Mouse (Mus musculus) megakaryocyte, embryonic 14.5 days (primary cell): ENCODE results near the gene Usp4. TPM values are rescaled to one million over a fixed set of nuclear protein-coding genes. Genes with fewer than 3 reads are reported as not detected.

Experiments
- H3K27me3 ChIP-seq: replicated peaks from 2 replicates; pipeline ENCODE3; 2012; ENCODE audit warnings: inconsistent platforms
- H3K36me3 ChIP-seq: replicated peaks from 2 replicates; pipeline ENCODE3; 2012; ENCODE audit warnings: low read length, inconsistent platforms, mixed read lengths
- H3K4me1 ChIP-seq: 2 replicates; pipeline ENCODE4 v1.6.1; 2012; ENCODE audit warnings: inconsistent platforms
- H3K4me3 ChIP-seq: replicated peaks from 2 replicates; pipeline ENCODE3; 2012; ENCODE audit warnings: moderate library complexity, mild to moderate bottlenecking, inconsistent platforms
- H3K9me3 ChIP-seq: 2 replicates; pipeline ENCODE4 v1.6.1; 2012; ENCODE audit warnings: inconsistent platforms
- FLI1 ChIP-seq: IDR thresholded peaks from 2 replicates; pipeline ENCODE4 v1.6.1; 2012; ENCODE audit warnings: low read length, inconsistent platforms, mixed read lengths
- GATA1 ChIP-seq: IDR thresholded peaks from 3 replicates; pipeline ENCODE4 v1.6.1; 2012; ENCODE audit warnings: mixed read lengths, low read length, inconsistent platforms, borderline replicate concordance
- polyA plus RNA-seq: library from polyadenylated mRNA; stranded (reverse); fragments of >175 nt; gene quantifications from 2 replicates; pipeline ENCODE4 v1.2.3, GENCODE M21; 2012; ENCODE audit warnings: low replicate concordance; ENCODE audit not compliant: insufficient read depth

The Usp4 gene
- polyA plus RNA-seq, 1 experiment, result 114 TPM

DNA sequence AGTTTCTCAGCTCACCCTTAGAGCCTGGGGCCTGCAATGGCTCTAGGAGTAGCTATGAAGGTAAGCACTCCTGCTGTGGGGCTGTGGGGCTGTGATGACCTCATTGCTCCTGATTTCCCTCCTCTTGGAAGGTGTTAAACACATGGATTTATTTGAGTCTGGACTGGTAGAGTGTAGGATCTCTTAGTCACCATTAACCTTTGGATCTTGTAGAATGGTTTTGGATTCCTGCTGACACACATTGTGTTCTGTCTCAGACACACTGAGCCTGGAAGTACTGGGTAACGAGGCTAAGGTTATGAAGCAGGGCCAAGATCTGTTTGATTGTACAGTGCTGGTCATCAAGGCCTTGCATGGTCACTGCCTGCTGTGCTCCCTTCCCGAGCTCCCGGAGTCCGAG lies 31.6 kb downstream of the Usp4 start:
- H3K4me1 ChIP-seq, result no peaks in the 10 kb centered on the region
- H3K4me3 ChIP-seq, result no peak overlapping the region
- peaks cover 96% of the 10 kb centered on the region for H3K36me3 ChIP-seq
- H3K9me3 ChIP-seq, result no peaks in the 10 kb centered on the region
- TF ChIP-seq FLI1, result no peak
- H3K27me3 ChIP-seq, result no peaks in the 10 kb centered on the region

DNA sequence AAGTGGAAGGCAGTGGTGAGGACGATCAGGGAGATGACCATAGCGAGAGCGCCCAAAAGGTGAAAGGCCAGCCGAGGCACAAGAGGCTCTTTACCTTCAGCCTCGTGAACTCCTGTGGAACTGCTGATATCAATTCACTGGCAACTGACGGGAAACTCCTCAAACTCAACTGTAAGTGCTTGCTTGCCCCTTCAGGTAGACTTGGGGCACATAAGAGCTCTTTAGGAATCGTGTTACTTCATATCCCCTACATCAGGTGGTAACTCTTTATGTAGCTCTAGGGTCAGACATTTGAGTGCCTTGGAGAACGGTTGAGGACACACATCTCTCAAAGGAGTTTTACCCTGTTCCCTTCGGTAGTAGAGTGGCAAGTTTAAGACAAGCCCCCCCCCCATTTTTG lies 33.7 kb downstream of the Usp4 start:
- Histone ChIP-seq H3K36me3 (peaks cover 96% of the 10 kb centered on the region), H3K4me3 (no peak overlapping the region), H3K9me3 (no peaks in the 10 kb centered on the region), H3K27me3 (no peaks in the 10 kb centered on the region), H3K4me1 (no peaks in the 10 kb centered on the region)
- TF ChIP-seq FLI1, result no peak
- TF ChIP-seq GATA1, result no peak

DNA sequence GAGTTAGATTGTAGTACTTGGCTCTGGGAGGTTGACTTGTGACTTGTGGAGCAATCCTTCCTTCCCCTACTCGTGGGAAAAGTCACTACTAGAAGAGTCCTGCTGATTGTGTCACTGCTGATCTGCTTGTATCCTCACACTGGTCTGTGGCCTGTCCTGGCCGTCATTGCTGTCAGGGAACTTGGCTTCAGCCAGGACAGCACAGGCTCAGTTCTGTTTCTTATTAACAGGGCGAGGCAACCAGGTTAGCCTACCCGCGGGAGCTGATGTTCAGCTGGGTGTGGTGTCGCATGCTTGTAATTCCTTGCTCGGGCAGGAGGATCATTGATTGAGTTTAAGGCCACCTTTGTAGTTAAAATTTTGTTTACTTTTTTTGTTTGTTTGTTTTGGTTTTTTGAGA lies 37.4 kb downstream of the Usp4 start:
- TF ChIP-seq GATA1 (no peak), FLI1 (no peak)
- H3K36me3 ChIP-seq, result peaks cover 96% of the 10 kb centered on the region
- no peak overlapping the region for H3K4me3 ChIP-seq
- H3K9me3 ChIP-seq, result no peaks in the 10 kb centered on the region
- no peaks in the 10 kb centered on the region for H3K27me3 ChIP-seq
- H3K4me1 ChIP-seq, result no peaks in the 10 kb centered on the region

DNA sequence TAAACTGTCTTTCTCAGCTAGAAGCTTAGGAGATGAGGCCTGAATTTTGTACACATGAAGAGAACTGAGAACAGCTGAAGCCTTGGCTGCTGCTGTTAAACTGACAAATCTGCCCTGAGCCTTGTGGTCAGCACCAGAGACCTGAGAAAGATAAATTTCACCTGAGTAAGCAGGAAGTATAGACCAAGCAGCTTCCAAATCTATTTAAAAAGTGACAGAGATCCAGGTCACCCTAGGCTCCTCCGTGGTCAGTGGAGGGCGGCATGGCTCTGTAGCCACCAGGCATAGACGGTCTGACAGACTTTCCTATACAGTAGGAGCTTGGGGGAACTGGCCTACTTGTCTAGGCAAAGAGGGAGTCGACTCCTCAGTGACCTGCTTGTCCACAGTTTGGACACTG lies 39.2 kb downstream of the Usp4 start:
- Histone ChIP-seq H3K36me3 (peaks cover 96% of the 10 kb centered on the region), H3K9me3 (no peaks in the 10 kb centered on the region), H3K4me1 (0 out of 2 replicates have a peak, but pooled peaks cover 4% of the 10 kb centered on the region), H3K4me3 (no peak overlapping the region), H3K27me3 (no peaks in the 10 kb centered on the region)
- TF ChIP-seq GATA1 (no peak), FLI1 (no peak)

DNA sequence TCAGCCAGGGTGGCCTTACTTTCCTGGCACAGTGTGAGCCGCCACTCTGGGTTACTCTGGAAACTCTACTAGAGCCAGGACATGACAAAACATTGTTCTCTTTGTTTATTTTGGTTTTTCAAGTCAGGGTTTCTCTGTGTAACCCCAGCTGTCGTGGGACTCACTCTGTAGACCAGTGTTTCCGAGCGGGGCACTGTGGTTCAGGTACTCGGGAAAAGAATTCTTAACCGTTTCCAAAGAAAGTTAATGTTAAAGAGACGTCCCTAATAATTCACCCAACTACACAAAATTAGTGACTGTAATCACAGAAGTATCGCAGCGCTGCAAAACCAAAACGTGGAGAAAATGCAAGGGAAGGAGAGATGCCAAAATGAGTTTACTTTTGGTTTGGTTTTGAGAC lies 40.9 kb downstream of the Usp4 start:
- H3K27me3 ChIP-seq, result no peaks in the 10 kb centered on the region
- 0 out of 2 replicates have a peak, but pooled peaks cover 4% of the 10 kb centered on the region for H3K4me1 ChIP-seq
- H3K36me3 ChIP-seq, result peaks cover 96% of the 10 kb centered on the region
- H3K4me3 ChIP-seq, result no peak overlapping the region
- TF ChIP-seq GATA1 (no peak), FLI1 (no peak)
- H3K9me3 ChIP-seq, result no peaks in the 10 kb centered on the region

DNA sequence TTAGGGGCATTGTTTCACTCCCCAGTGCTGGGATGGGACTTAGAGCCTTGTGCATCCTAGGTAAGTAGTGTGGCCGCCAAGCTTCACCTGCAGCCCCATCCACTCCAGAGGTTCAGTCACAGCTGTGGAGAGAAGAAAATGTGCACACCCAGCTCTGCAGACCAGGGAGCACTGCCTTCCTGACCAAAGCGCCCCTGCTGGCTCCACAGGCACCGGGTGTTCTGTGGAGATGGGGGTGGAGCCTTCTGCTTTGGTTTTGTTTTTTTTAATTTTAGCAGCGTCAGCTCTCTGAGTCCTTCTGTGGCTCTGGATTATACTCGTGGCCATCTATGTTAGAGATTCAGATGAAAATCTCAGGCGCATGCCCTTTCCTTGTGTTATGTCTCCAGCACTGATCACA lies 41.6 kb downstream of the Usp4 start:
- no peaks in the 10 kb centered on the region for H3K9me3 ChIP-seq
- peaks cover 96% of the 10 kb centered on the region for H3K36me3 ChIP-seq
- no peak overlapping the region for H3K4me3 ChIP-seq
- 0 out of 2 replicates have a peak, but pooled peaks cover 4% of the 10 kb centered on the region for H3K4me1 ChIP-seq
- TF ChIP-seq GATA1 (no peak), FLI1 (no peak)
- no peaks in the 10 kb centered on the region for H3K27me3 ChIP-seq

DNA sequence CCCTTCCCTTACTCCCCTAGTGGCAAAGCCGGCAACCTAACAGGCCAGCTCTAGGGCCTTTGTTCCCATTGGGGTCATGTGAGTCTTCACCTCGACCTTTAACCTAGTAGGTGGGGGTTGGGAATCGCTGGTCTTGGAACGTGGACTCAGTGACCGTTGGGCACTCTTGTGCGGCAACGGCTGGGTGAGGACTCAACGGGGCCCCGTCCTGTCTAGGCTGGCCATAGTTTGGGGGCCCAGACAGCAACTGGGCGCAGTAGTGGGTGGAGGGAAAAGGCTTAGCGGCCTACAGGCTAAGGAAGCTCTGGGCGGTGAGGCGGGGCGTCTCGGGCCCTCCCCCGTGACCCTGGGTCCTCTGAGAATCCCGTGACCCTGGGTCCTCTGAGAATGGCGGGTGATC lies 45.0 kb downstream of the Usp4 start, which contains the start of gene 1700102P08Rik:
Gene 1700102P08Rik, plus strand, starts transcription at position 130 of the 400 bp plus-strand sequence.
- Histone ChIP-seq H3K4me3 (no peak within 1 kb of the TSS), H3K4me1 (peaks cover 11% of the 10 kb centered on the region), H3K36me3 (peaks cover 74% of the 10 kb centered on the region), H3K9me3 (no peaks in the 10 kb centered on the region), H3K27me3 (no peaks in the 10 kb centered on the region)
- TF ChIP-seq FLI1 (no peak), GATA1 (no peak)

DNA sequence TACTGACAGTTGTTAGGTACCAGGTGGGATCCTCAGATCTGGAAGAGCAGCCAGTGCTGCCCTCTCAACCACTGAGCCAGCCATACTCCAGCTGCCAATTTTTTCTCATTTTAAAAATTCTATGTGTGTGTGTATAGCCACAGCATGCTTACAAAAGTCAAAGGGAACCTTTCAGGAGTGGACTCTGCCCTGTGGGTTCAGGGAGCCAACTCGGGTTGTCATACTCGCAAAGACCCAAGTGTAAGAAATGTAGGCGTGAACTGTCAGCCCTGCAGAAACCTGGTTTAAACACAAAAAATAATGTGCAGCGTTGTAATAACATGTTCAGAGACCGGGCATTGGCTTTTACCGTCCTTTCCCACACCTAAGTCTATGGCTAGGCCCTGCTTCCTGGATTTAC lies 46.5 kb downstream of the Usp4 start:
- H3K36me3 ChIP-seq, result peaks cover 59% of the 10 kb centered on the region
- no peak for TF ChIP-seq GATA1
- no peak for TF ChIP-seq FLI1
- H3K4me1 ChIP-seq, result peaks cover 11% of the 10 kb centered on the region
- no peaks in the 10 kb centered on the region for H3K27me3 ChIP-seq
- no peak overlapping the region for H3K4me3 ChIP-seq
- H3K9me3 ChIP-seq, result no peaks in the 10 kb centered on the region

DNA sequence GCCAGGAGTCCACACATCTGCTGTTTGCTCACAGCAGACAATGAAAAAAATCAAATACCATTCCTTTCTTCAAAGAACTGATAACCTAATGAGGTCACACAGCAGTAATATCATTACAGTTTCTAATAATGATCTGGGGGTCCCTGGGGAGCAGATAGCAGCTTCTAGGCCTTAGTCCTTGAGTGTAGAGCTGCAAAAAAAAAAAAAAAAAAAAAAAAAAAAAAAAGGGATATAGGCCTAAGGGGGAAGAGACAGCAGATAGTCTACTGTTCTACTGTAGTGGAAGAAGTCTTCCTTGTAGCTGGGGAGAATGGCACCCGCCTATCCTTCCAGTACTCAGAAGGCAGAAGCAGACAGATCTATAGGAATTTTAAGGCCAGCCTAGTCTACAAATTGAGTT lies 47.8 kb downstream of the Usp4 start:
- H3K36me3 ChIP-seq, result peaks cover 48% of the 10 kb centered on the region
- no peak overlapping the region for H3K4me3 ChIP-seq
- peaks cover 11% of the 10 kb centered on the region for H3K4me1 ChIP-seq
- no peaks in the 10 kb centered on the region for H3K27me3 ChIP-seq
- TF ChIP-seq FLI1 (no peak), GATA1 (no peak)
- no peaks in the 10 kb centered on the region for H3K9me3 ChIP-seq

DNA sequence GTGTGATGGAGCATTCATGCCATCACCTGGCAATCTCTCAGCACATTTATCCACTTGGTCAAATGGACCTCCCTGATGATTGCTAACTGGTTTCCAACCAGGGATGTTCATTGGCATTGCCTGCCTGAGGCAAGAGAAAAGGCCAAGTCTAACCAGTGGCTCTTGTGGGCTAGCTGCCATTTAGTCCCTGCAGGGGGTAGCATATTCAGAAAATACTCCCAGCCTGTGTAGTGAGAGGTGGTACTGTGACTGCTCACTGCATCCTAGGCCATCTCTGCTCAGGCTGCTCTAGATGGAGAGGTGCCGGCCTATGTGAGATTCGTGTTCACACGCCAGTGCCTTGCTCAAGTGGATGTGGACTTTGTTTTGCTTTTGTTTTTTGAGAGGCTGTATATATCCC lies 50.7 kb downstream of the Usp4 start:
- Histone ChIP-seq H3K4me3 (no peak overlapping the region), H3K27me3 (peaks cover 11% of the 10 kb centered on the region), H3K9me3 (no peaks in the 10 kb centered on the region), H3K4me1 (peaks cover 15% of the 10 kb centered on the region), H3K36me3 (peaks cover 19% of the 10 kb centered on the region)
- TF ChIP-seq FLI1 (no peak), GATA1 (no peak)
